Mouse (Mus musculus) heart, postnatal 0 days (tissue): ENCODE data around the gene Olfr60.

Experiments
- CTCF ChIP-seq: IDR thresholded peaks from 2 replicates; pipeline ENCODE4 v1.5.1; 2016; ENCODE audit warnings: antibody characterized with exemption, control low read depth, low read depth
- EP300 ChIP-seq: IDR thresholded peaks from 2 replicates; pipeline ENCODE4 v1.6.1; 2016; ENCODE audit warnings: antibody characterized with exemption, low read depth

GRCm38 (mm10) chr7:140333717-140334116 lies 27.8 kb downstream of the Olfr60 start, which contains the start of gene Olfr527:
- no peak for TF ChIP-seq CTCF
- no peak for TF ChIP-seq EP300
